Comparison of ENCODE assay signal across 47 mouse cellular contexts in genomic region chr2:153860315-153860714, GRCm38 (mm10). TPM values are rescaled to one million over a fixed set of nuclear protein-coding genes. Genes with fewer than 3 reads are reported as not detected.
"Had no signal": no experiment of that assay in that cellular context is flagged by ENCODE, and none has a peak within 500 bp of the region (broad histone marks: within the 10 kb centered on the region; RNA-seq: fewer than 3 reads in every experiment).

No protein-coding gene starts in this region.

- H3K9me3 ChIP-seq: limb, embryonic 10.5 days; limb, embryonic 12.5 days; limb, embryonic 13.5 days; limb, embryonic 15.5 days; liver, embryonic 12.5 days; liver, embryonic 13.5 days; liver, embryonic 15.5 days; lung, embryonic 15.5 days; midbrain, embryonic 12.5 days; midbrain, embryonic 13.5 days; midbrain, embryonic 15.5 days; neural tube, embryonic 12.5 days had no signal

- H3K9ac ChIP-seq: limb, embryonic 12.5 days; limb, embryonic 13.5 days; limb, embryonic 15.5 days; liver, embryonic 12.5 days; liver, embryonic 13.5 days; liver, embryonic 14.5 days; liver, embryonic 15.5 days; liver, postnatal 0 days; lung, embryonic 14.5 days; lung, embryonic 15.5 days; midbrain, embryonic 12.5 days; midbrain, embryonic 13.5 days; midbrain, embryonic 15.5 days; neural tube, embryonic 12.5 days had no signal

- H3K4me3 ChIP-seq: limb, embryonic 10.5 days; limb, embryonic 12.5 days; limb, embryonic 13.5 days; limb, embryonic 15.5 days; liver, embryonic 12.5 days; liver, embryonic 13.5 days; liver, embryonic 15.5 days; lung, embryonic 15.5 days; megakaryocyte, embryonic 14.5 days; midbrain, embryonic 10.5 days; midbrain, embryonic 12.5 days; midbrain, embryonic 13.5 days; midbrain, embryonic 15.5 days; myocyte; neural tube, embryonic 12.5 days had no signal

- H3K4me1 ChIP-seq: limb, embryonic 10.5 days; limb, embryonic 12.5 days; limb, embryonic 13.5 days; liver, embryonic 12.5 days; liver, embryonic 13.5 days; liver, embryonic 15.5 days; lung, embryonic 15.5 days; megakaryocyte, embryonic 14.5 days; midbrain, embryonic 10.5 days; midbrain, embryonic 12.5 days; midbrain, embryonic 13.5 days; midbrain, embryonic 15.5 days; neural tube, embryonic 12.5 days had no signal

- H3K27ac ChIP-seq: limb, embryonic 10.5 days; limb, embryonic 12.5 days; limb, embryonic 13.5 days; limb, embryonic 15.5 days; liver, embryonic 12.5 days; liver, embryonic 13.5 days; liver, embryonic 14.5 days; liver, embryonic 15.5 days; lung, embryonic 15.5 days; macrophage; midbrain, embryonic 10.5 days; midbrain, embryonic 12.5 days; midbrain, embryonic 13.5 days; midbrain, embryonic 15.5 days; neural tube, embryonic 12.5 days had no signal

- H3K4me2 ChIP-seq: limb, embryonic 12.5 days; limb, embryonic 13.5 days; limb, embryonic 15.5 days; liver, embryonic 11.5 days; liver, embryonic 12.5 days; liver, embryonic 13.5 days; liver, embryonic 15.5 days; lung, embryonic 14.5 days; lung, embryonic 15.5 days; midbrain, embryonic 11.5 days; midbrain, embryonic 12.5 days; midbrain, embryonic 13.5 days; midbrain, embryonic 15.5 days; neural tube, embryonic 12.5 days had no signal

- DNase-seq: liver; liver, embryonic 13.5 days; liver, postnatal 0 days; lung, adult 18-20 months; lung, adult 2 months; lung, postnatal 10 days; lung, postnatal 14 days; lung, postnatal 36 days; lung, postnatal 4 days; midbrain, embryonic 14.5 days had no signal

- H3K27me3 ChIP-seq: limb, embryonic 13.5 days; limb, embryonic 15.5 days; liver, embryonic 13.5 days; liver, embryonic 15.5 days; lung, embryonic 15.5 days; midbrain, embryonic 15.5 days; neural tube, embryonic 12.5 days had no signal

- H3K36me3 ChIP-seq: limb, embryonic 10.5 days; limb, embryonic 12.5 days; limb, embryonic 13.5 days; limb, embryonic 15.5 days; liver, embryonic 12.5 days; liver, embryonic 13.5 days; liver, embryonic 15.5 days; lung, embryonic 15.5 days; midbrain, embryonic 10.5 days; midbrain, embryonic 12.5 days; midbrain, embryonic 13.5 days; midbrain, embryonic 15.5 days; neural tube, embryonic 12.5 days had no signal

- ATAC-seq: liver, embryonic 12.5 days; liver, postnatal 0 days; lung, postnatal 0 days; midbrain, embryonic 13.5 days; midbrain, embryonic 15.5 days; midbrain, embryonic 16.5 days had no signal

RNA-seq across cellular contexts. Expression of gene Sun5, which starts 10.6 kb away (rescaled TPM):
- total RNA-seq: left cerebral cortex, postnatal 10 days; left cerebral cortex, postnatal 14 days; left cerebral cortex, postnatal 25 days; left cerebral cortex, postnatal 36 days; left cerebral cortex, postnatal 4 days; liver, adult 2 months; megakaryocyte progenitor cell, adult 5-6 weeks; megakaryocyte, adult 5-6 weeks; megakaryocyte-erythroid progenitor cell, adult 5-6 weeks; midbrain, postnatal 0 days; monocyte, adult 5-6 weeks had no signal
- polyA plus RNA-seq: limb, embryonic 10.5 days; limb, embryonic 11.5 days; limb, embryonic 12.5 days; limb, embryonic 13.5 days; limb, embryonic 14.5 days; limb, embryonic 15.5 days; liver, adult 2 months; liver, embryonic 11.5 days; liver, embryonic 12.5 days; liver, embryonic 13.5 days; liver, embryonic 14.5 days; liver, embryonic 15.5 days; liver, embryonic 16.5 days; liver, postnatal 0 days; lung, adult 2 months; lung, embryonic 14.5 days; lung, embryonic 15.5 days; lung, embryonic 16.5 days; lung, postnatal 0 days; macrophage; midbrain, embryonic 10.5 days; midbrain, embryonic 11.5 days; midbrain, embryonic 12.5 days; midbrain, embryonic 13.5 days; midbrain, embryonic 14.5 days; midbrain, embryonic 15.5 days; midbrain, embryonic 16.5 days; midbrain, postnatal 0 days; myocyte; neural tube, embryonic 11.5 days; neural tube, embryonic 12.5 days had no signal

RNA-seq across cellular contexts. Expression of gene Bpifb2, which starts 14.5 kb away (rescaled TPM):
- total RNA-seq: left cerebral cortex, postnatal 10 days; left cerebral cortex, postnatal 14 days; left cerebral cortex, postnatal 25 days; left cerebral cortex, postnatal 36 days; left cerebral cortex, postnatal 4 days; liver, adult 2 months; megakaryocyte progenitor cell, adult 5-6 weeks; megakaryocyte, adult 5-6 weeks; megakaryocyte-erythroid progenitor cell, adult 5-6 weeks; monocyte, adult 5-6 weeks had no signal
- polyA plus RNA-seq: limb, embryonic 10.5 days; limb, embryonic 12.5 days; limb, embryonic 13.5 days; limb, embryonic 15.5 days; liver, adult 2 months; liver, embryonic 11.5 days; liver, embryonic 12.5 days; liver, embryonic 13.5 days; liver, embryonic 14.5 days; liver, embryonic 15.5 days; liver, embryonic 16.5 days; liver, postnatal 0 days; lung, adult 2 months; lung, embryonic 14.5 days; lung, embryonic 15.5 days; lung, embryonic 16.5 days; lung, postnatal 0 days; macrophage; midbrain, embryonic 10.5 days; midbrain, embryonic 11.5 days; midbrain, embryonic 12.5 days; midbrain, embryonic 13.5 days; midbrain, embryonic 14.5 days; midbrain, embryonic 15.5 days; myocyte; neural tube, embryonic 11.5 days; neural tube, embryonic 12.5 days had no signal

RNA-seq across cellular contexts. Expression of gene Bpifb6, which starts 39.9 kb away (rescaled TPM):
- total RNA-seq: left cerebral cortex, postnatal 10 days; left cerebral cortex, postnatal 14 days; left cerebral cortex, postnatal 25 days; left cerebral cortex, postnatal 36 days; left cerebral cortex, postnatal 4 days; liver, adult 2 months; megakaryocyte progenitor cell, adult 5-6 weeks; megakaryocyte, adult 5-6 weeks; megakaryocyte-erythroid progenitor cell, adult 5-6 weeks; monocyte, adult 5-6 weeks had no signal
- polyA plus RNA-seq: limb, embryonic 10.5 days; limb, embryonic 11.5 days; limb, embryonic 12.5 days; limb, embryonic 13.5 days; limb, embryonic 14.5 days; limb, embryonic 15.5 days; liver, adult 2 months; liver, embryonic 11.5 days; liver, embryonic 12.5 days; liver, embryonic 13.5 days; liver, embryonic 14.5 days; liver, embryonic 15.5 days; liver, embryonic 16.5 days; liver, postnatal 0 days; lung, adult 2 months; lung, embryonic 14.5 days; lung, embryonic 15.5 days; lung, embryonic 16.5 days; lung, postnatal 0 days; macrophage; midbrain, embryonic 10.5 days; midbrain, embryonic 11.5 days; midbrain, embryonic 12.5 days; midbrain, embryonic 13.5 days; midbrain, embryonic 14.5 days; midbrain, embryonic 15.5 days; midbrain, embryonic 16.5 days; midbrain, postnatal 0 days; myocyte; neural tube, embryonic 11.5 days; neural tube, embryonic 12.5 days had no signal

RNA-seq across cellular contexts. Expression of gene Bpifb3, which starts 57.7 kb away (rescaled TPM):
- total RNA-seq: left cerebral cortex, postnatal 10 days; left cerebral cortex, postnatal 14 days; left cerebral cortex, postnatal 25 days; left cerebral cortex, postnatal 36 days; liver, adult 2 months; megakaryocyte progenitor cell, adult 5-6 weeks; megakaryocyte, adult 5-6 weeks; megakaryocyte-erythroid progenitor cell, adult 5-6 weeks; monocyte, adult 5-6 weeks had no signal
- polyA plus RNA-seq: limb, embryonic 10.5 days; limb, embryonic 11.5 days; limb, embryonic 12.5 days; limb, embryonic 13.5 days; limb, embryonic 14.5 days; limb, embryonic 15.5 days; liver, adult 2 months; liver, embryonic 11.5 days; liver, embryonic 12.5 days; liver, embryonic 13.5 days; liver, embryonic 14.5 days; liver, embryonic 15.5 days; liver, embryonic 16.5 days; liver, postnatal 0 days; lung, adult 2 months; lung, embryonic 14.5 days; lung, embryonic 15.5 days; lung, embryonic 16.5 days; lung, postnatal 0 days; macrophage; midbrain, embryonic 10.5 days; midbrain, embryonic 11.5 days; midbrain, embryonic 12.5 days; midbrain, embryonic 13.5 days; midbrain, embryonic 14.5 days; midbrain, embryonic 15.5 days; midbrain, embryonic 16.5 days; midbrain, postnatal 0 days; myocyte; neural tube, embryonic 11.5 days; neural tube, embryonic 12.5 days had no signal
